Mouse (Mus musculus) liver, embryonic 11.5 days (tissue): Measurements from ENCODE around the gene Plekha1. TPM values are rescaled to one million over a fixed set of nuclear protein-coding genes. Genes with fewer than 3 reads are reported as not detected.

Source experiments
- ATAC-seq: fragments of 200-750 bp; cut with Nextera tagmentation; replicated peaks from 2 replicates; pipeline ENCODE4 v1.8.0; 2017; ENCODE audit warnings: moderate number of reproducible peaks, mild to moderate bottlenecking, moderate TSS enrichment, moderate library complexity; ENCODE audit not compliant: low FRiP score
- DNase-seq: peaks from one replicate; pipeline ENCODE4 v3.0.0-alpha.2; 2017; ENCODE audit warnings: low spot score
- H3K27ac ChIP-seq: fragments of 300-500 bp; sonication (generic); 2 replicates; pipeline ENCODE4 v1.5.1; 2014; ENCODE audit warnings: mild to moderate bottlenecking, low read depth, low read length, control low read depth
- H3K27me3 ChIP-seq: fragments of 300-500 bp; sonication (generic); replicated peaks from 2 replicates; pipeline ENCODE4 v1.6.1; 2014; ENCODE audit warnings: low read length, mixed read lengths; ENCODE audit not compliant: control insufficient read depth, insufficient read depth
- H3K36me3 ChIP-seq: fragments of 300-500 bp; sonication (generic); 2 replicates; pipeline ENCODE4 v1.6.1; 2014; ENCODE audit warnings: mild to moderate bottlenecking, low read length, moderate library complexity, mixed read lengths; ENCODE audit not compliant: control insufficient read depth, insufficient read depth
- H3K4me1 ChIP-seq: fragments of 300-500 bp; sonication (generic); replicated peaks from 2 replicates; pipeline ENCODE4 v1.6.1; 2014; ENCODE audit warnings: low read length, mixed read lengths; ENCODE audit not compliant: control insufficient read depth, insufficient read depth
- H3K4me2 ChIP-seq: fragments of 300-500 bp; sonication (generic); 2 replicates; pipeline ENCODE4 v1.6.1; 2014; ENCODE audit warnings: mild to moderate bottlenecking, control low read depth, moderate library complexity
- H3K4me3 ChIP-seq: fragments of 300-500 bp; sonication (generic); 2 replicates; pipeline ENCODE4 v1.5.1; 2014; ENCODE audit warnings: low read depth, low read length, control low read depth
- H3K9ac ChIP-seq: fragments of 300-500 bp; sonication (generic); 2 replicates; pipeline ENCODE4 v1.6.1; 2014; ENCODE audit warnings: low read depth, low read length, control low read depth
- H3K9me3 ChIP-seq: fragments of 300-500 bp; sonication (generic); 2 replicates; pipeline ENCODE4 v1.6.1; 2016; ENCODE audit warnings: low read length, inconsistent platforms, mixed read lengths; ENCODE audit not compliant: control insufficient read depth
- WGBS: fragments of 180-500 bp; shearing (Covaris S2); extraction: QIAGEN DNeasy Blood & Tissue Kit; methylation state at CpG from one replicate; pipeline ENCODE4 v1.1.7; 2014; 5-methylcytosine and 5-hydroxymethylcytosine counted together
- polyA plus RNA-seq: library from polyadenylated mRNA; unstranded; fragments of >200 nt; fragmentation: Nextera tagmentation; extraction: Ambion mirVana; gene quantifications from 2 replicates; pipeline ENCODE4 v1.2.1, GENCODE M21; 2014

The Plekha1 gene
- polyA plus RNA-seq, 1 experiment from 2014 or later, result 20.1 TPM

DNA sequence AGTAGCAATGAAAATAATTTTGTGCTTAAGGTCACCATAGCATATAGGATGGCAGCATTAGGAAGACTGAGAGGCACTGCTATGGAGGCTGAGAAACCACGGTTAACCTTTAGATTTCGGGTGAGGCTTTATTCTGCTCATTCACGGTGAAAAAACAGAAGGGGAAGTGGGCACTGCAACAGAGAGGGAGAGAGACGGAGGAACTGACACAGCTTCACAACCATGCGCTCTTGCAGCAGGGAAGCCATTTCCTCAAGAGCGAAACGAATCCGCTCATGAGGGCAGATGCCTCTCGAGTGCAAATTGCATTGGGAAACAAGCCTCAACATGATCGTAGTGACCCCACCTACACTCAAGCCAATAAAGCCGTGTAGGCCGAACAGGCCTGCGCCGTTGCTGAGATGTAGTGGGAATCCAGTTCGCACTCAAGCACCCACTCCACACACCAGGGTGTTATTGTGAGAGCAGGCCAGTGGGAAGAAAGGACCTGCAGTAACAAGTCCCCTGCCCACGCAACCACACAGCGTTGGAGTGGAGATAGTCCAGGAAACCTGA, 18.3 kb upstream of the Plekha1 start:
- Histone ChIP-seq H3K9ac (no peak overlapping the region), H3K9me3 (no peaks in the 10 kb centered on the region), H3K4me1 (no peaks in the 10 kb centered on the region), H3K36me3 (no peaks in the 10 kb centered on the region), H3K27ac (no peak overlapping the region), H3K4me3 (no peak overlapping the region), H3K27me3 (no peaks in the 10 kb centered on the region), H3K4me2 (no peak overlapping the region)
- DNase-seq, result no peak
- 74% methylated on average over 17 of the region's 17 CpGs for WGBS
- ATAC-seq, result no peak

DNA sequence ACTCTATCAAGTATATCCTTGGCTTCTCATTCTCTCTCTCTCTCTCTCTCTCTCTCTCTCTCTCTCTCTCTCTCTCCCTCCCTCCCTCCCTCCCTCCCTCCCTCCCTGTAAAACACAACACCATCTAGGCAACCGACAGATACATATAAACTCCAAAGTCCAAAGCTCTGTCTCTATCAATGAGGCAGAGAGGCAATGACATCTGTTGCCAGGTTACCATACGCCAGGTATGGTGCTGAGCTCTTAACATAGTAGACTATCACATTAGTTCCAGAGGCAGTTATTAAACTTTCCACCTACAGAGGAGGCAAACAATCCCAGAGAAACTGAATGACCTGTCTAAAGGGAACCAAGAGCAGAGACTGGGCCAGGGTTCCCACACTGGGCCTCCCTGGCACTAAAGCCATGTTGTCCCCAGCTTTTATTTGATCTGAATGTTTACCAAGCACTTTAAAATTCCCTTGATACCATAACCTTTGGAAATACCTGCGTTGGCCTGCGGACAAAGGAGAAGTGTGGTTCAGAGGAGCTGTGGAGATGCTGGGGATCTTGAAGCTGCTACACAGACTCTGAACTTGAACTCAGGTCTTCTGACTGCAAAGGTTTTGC, 10.8 kb upstream of the Plekha1 start:
- ATAC-seq (no peak), DNase-seq (no peak)
- WGBS, result 65% methylated on average over 4 of the region's 4 CpGs

GRCm38 (mm10) chr7:130855681-130856080, 9.9 kb upstream of the Plekha1 start:
- DNase-seq (no peak), ATAC-seq (no peak)
- no peak overlapping the region for H3K4me3 ChIP-seq
- no peaks in the 10 kb centered on the region for H3K9me3 ChIP-seq
- no peak overlapping the region for H3K27ac ChIP-seq
- H3K36me3 ChIP-seq, result no peaks in the 10 kb centered on the region
- 50% methylated on average over 3 of the region's 3 CpGs for WGBS
- no peak overlapping the region for H3K9ac ChIP-seq
- H3K4me1 ChIP-seq, result no peaks in the 10 kb centered on the region
- H3K4me2 ChIP-seq, result no peak overlapping the region
- H3K27me3 ChIP-seq, result no peaks in the 10 kb centered on the region

More for the DNA sequence above, 10.8 kb upstream of the Plekha1 start:
- Histone ChIP-seq H3K4me1 (no peaks in the 10 kb centered on the region), H3K36me3 (no peaks in the 10 kb centered on the region), H3K27me3 (no peaks in the 10 kb centered on the region), H3K9me3 (no peaks in the 10 kb centered on the region), H3K27ac (no peak overlapping the region), H3K4me3 (no peak overlapping the region), H3K4me2 (no peak overlapping the region), H3K9ac (no peak overlapping the region)

DNA sequence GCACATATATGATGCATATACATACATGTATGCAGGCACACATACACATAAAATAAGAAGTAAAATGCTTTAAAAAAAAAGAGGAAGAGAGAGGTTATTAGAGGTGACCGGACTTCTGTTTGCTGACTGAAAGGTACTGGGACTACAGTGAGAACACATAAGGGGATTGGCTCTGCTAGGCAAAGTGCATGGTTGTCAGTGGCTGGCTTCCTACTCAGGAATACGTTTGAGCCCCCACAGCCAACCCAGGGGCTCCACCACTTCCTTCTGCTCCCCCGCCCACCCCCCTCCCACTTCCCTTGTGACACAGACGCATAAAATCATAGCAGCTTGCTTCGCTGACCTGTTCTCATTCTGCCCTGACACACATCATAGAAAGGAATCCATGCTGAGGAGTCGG, 7.6 kb upstream of the Plekha1 start:
- ATAC-seq (no peak), DNase-seq (no peak)
- no peaks in the 10 kb centered on the region for H3K36me3 ChIP-seq
- H3K4me1 ChIP-seq, result no peaks in the 10 kb centered on the region
- no peak overlapping the region for H3K9ac ChIP-seq
- H3K27me3 ChIP-seq, result no peaks in the 10 kb centered on the region
- no peak overlapping the region for H3K4me2 ChIP-seq
- H3K9me3 ChIP-seq, result no peaks in the 10 kb centered on the region
- WGBS, result 53% methylated on average over 6 of the region's 6 CpGs
- no peak overlapping the region for H3K4me3 ChIP-seq
- H3K27ac ChIP-seq, result no peak overlapping the region

DNA sequence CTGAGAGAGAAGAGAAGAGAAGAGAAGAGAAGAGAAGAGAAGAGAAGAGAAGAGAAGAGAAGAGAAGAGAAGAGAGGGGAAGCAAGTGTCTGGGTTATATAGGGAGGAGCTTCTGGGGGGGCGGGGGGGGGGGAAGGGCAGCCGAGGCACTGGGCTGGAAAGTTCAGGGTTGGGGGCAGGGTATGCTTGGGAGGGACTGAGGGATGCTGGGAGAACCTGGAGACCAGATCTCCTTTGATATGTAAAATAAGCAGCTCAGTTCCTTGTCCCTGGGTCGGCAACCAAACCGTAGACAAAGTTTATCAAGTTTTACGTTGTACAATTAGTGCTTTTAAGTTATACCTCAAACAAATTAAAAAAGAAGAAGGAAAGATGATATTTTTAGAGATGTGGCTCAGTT, 5.6 kb upstream of the Plekha1 start:
- no peaks in the 10 kb centered on the region for H3K4me1 ChIP-seq
- H3K9me3 ChIP-seq, result no peaks in the 10 kb centered on the region
- ATAC-seq, result no peak
- no peak overlapping the region for H3K9ac ChIP-seq
- H3K27me3 ChIP-seq, result peaks cover 4% of the 10 kb centered on the region; the same call in 1 of the 2 replicates
- 40% methylated on average over 4 of the region's 5 CpGs for WGBS
- no peak overlapping the region for H3K4me2 ChIP-seq
- no peak for DNase-seq
- no peak overlapping the region for H3K4me3 ChIP-seq
- no peak overlapping the region for H3K27ac ChIP-seq
- H3K36me3 ChIP-seq, result no peaks in the 10 kb centered on the region

GRCm38 (mm10) chr7:130860721-130861142, 4.8 kb upstream of the Plekha1 start:
- no peak overlapping the region for H3K4me2 ChIP-seq
- no peaks in the 10 kb centered on the region for H3K4me1 ChIP-seq
- peaks cover 11% of the 10 kb centered on the region for H3K27me3 ChIP-seq
- H3K9me3 ChIP-seq, result no peaks in the 10 kb centered on the region
- no peaks in the 10 kb centered on the region for H3K36me3 ChIP-seq
- H3K4me3 ChIP-seq, result no peak overlapping the region
- no peak overlapping the region for H3K27ac ChIP-seq
- no peak overlapping the region for H3K9ac ChIP-seq
- 61% methylated on average over 11 of the region's 11 CpGs for WGBS
- ATAC-seq, result no peak
- no peak for DNase-seq

- no peak overlapping the region for H3K4me2 ChIP-seq
- no peaks in the 10 kb centered on the region for H3K36me3 ChIP-seq
- ATAC-seq (no peak), DNase-seq (no peak)
- no peak overlapping the region for H3K4me3 ChIP-seq
- WGBS, result 48% methylated on average over 1 of the region's 1 CpGs
- no peak overlapping the region for H3K27ac ChIP-seq
- H3K9ac ChIP-seq, result no peak overlapping the region
- peaks cover 17% of the 10 kb centered on the region for H3K27me3 ChIP-seq
- no peaks in the 10 kb centered on the region for H3K9me3 ChIP-seq
- H3K4me1 ChIP-seq, result no peaks in the 10 kb centered on the region
Measured at GRCm38 (mm10) chr7:130862501-130862900, 3.1 kb upstream of the Plekha1 start.

GRCm38 (mm10) chr7:130864711-130865110, 845 bp upstream of the Plekha1 start:
- Histone ChIP-seq H3K9me3 (no peaks in the 10 kb centered on the region), H3K27ac (no peak overlapping the region), H3K4me1 (no peaks in the 10 kb centered on the region), H3K27me3 (peaks cover 17% of the 10 kb centered on the region), H3K36me3 (no peaks in the 10 kb centered on the region), H3K4me3 (no peak overlapping the region), H3K9ac (no peak overlapping the region), H3K4me2 (no peak overlapping the region)
- DNase-seq, result no peak
- no peak for ATAC-seq
- 63% methylated on average over 7 of the region's 7 CpGs for WGBS

DNA sequence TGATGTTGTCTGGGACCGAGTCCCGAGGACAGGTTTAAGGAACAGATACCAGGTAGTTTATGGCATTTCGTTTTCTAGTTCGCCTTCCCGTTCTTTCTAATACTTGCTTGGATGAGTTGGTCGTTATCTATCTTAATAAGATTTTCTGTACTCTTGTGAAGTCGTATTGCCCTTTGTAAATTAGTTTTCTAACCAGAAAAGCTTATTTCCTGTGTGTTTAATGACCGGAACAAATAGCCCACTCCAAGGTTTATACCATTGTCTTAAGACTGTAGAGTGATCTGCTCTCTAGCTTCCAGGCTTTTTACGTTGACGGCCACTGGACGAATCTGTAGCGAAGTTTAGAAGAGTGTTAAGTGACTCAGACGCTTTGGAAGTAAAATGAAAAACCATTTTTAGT, 1.1 kb downstream of the Plekha1 start:
- 5% methylated on average over 13 of the region's 13 CpGs for WGBS
- no peak for DNase-seq

More for the DNA sequence above, 1.1 kb downstream of the Plekha1 start:
- peak overlapping the region; percentile 79 for H3K4me3 ChIP-seq
- no peak for ATAC-seq
- no peak overlapping the region for H3K27ac ChIP-seq
- no peaks in the 10 kb centered on the region for H3K9me3 ChIP-seq
- H3K4me1 ChIP-seq, result no peaks in the 10 kb centered on the region
- peak overlapping the region; percentile 69; the same call in 1 of the 2 replicates for H3K9ac ChIP-seq
- peaks cover 17% of the 10 kb centered on the region for H3K27me3 ChIP-seq
- H3K36me3 ChIP-seq, result no peaks in the 10 kb centered on the region
- peak overlapping the region; percentile 71 for H3K4me2 ChIP-seq
